Mouse (Mus musculus): Measurements from ENCODE around the gene Uqcc2. TPM values are rescaled to one million over a fixed set of nuclear protein-coding genes. Genes with fewer than 3 reads are reported as not detected.
A peak's percentile ranks its signal among the peaks of the same experiment; 100 is the strongest.

Gene Uqcc2
- total and polyA plus RNA-seq, 3 experiments: 126 to 240 (median 198) TPM

DNA sequence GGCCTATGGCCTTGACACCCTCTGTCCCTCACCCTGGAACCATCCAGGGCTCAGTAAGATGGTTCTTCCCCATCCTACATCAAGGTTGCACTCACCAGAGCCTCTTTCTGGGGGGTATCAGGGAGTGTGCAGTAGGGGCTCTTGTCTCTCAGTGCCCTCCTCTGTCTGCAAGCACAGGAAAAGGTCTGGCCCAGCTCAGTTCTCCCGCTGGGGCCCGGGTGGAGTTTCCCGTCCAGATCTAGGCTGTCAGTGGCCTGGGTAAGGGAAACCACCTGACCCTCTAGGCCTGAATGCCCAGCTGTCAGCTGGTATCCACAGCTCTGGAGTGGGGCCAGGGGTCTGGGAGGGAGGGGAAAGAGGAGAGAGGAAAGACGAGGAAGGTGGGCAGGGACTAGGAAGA, 33.8 kb upstream of the Uqcc2 start, which contains the start of gene Ip6k3:
Gene Ip6k3, minus strand, starts transcription at position 251 of the 400 bp plus-strand sequence.
- in situ Hi-C loops (cut with MboI; ENCODE audit: low pct_ligation_motif_present, low pct_unique_long_range_greater_than_20kb, low sequenced_read_pairs): loop anchor here (10.0 kb wide), 1 partner anchor 157 kb away; no protein-coding TSS in a partner anchor
- no peaks in the 10 kb centered on the region for H3K27me3 ChIP-seq (replicated peaks)
- peaks cover 13 to 31% of the 10 kb centered on the region in 2 experiments for H3K36me3 ChIP-seq (replicated peaks in 1 of 2; ENCODE audit: control insufficient read depth in 1 of 2, insufficient read depth in 1 of 2, low read length in 1 of 2)
- peaks cover 42% of the 10 kb centered on the region for H3K79me2 ChIP-seq (replicated peaks; ENCODE audit: control insufficient read depth, extremely low read depth, insufficient read depth, poor library complexity, severe bottlenecking)
- peak within 1 kb of the TSS; percentile 71 for H3K4me2 ChIP-seq (ENCODE audit: insufficient read depth, low read depth, poor library complexity, severe bottlenecking)
- TF ChIP-seq MXI1 (IDR thresholded peaks at IDR 0.05; ENCODE audit: low read depth, low read length): peak; percentile 35; the same call in 1 of the 2 replicates
- TF ChIP-seq MAZ (IDR thresholded peaks at IDR 0.05; ENCODE audit: low read depth, low read length): peak; percentile 86
- TF ChIP-seq USF1 (IDR thresholded peaks at IDR 0.05; ENCODE audit: low read depth, low read length): peak; percentile 40
- no peak for TF ChIP-seq MYC (IDR thresholded peaks at IDR 0.05; ENCODE audit: low read depth, low read length)
- TF ChIP-seq PAX5 (IDR thresholded peaks at IDR 0.05; ENCODE audit: low read length): no peak
- peak; percentile 77 for TF ChIP-seq IRF4 (IDR thresholded peaks at IDR 0.05; ENCODE audit: low read depth, low read length)
- TF ChIP-seq MAX (IDR thresholded peaks at IDR 0.05; ENCODE audit: low read length): peak; percentile 50; the same call in 1 of the 2 replicates
- no peak for TF ChIP-seq USF2 (conservative IDR thresholded peaks at IDR 0.05; ENCODE audit: low read depth, low read length)
- peak; percentile 68 for TF ChIP-seq CHD2 (IDR thresholded peaks at IDR 0.05; ENCODE audit: low read length)
- TF ChIP-seq MEF2A (IDR thresholded peaks at IDR 0.05; ENCODE audit: borderline replicate concordance, low read depth, low read length): peak; percentile 75
- peak; percentile 83 for TF ChIP-seq EP300 (IDR thresholded peaks at IDR 0.05; ENCODE audit: low read length)
- 0 out of 2 replicates have a peak, but pooled peaks have one; percentile 52 for TF ChIP-seq UBTF (IDR thresholded peaks at IDR 0.05; ENCODE audit: low read depth, low read length)
- 0 out of 2 replicates have a peak, but pooled peaks have one; percentile 5 for TF ChIP-seq TBP (conservative IDR thresholded peaks at IDR 0.05; ENCODE audit: low read depth, low read length)
- no peak for TF ChIP-seq KAT2A (IDR thresholded peaks at IDR 0.05; ENCODE audit: insufficient replicate concordance, low read length)
- no peak for TF ChIP-seq ZKSCAN1 (IDR thresholded peaks at IDR 0.05; ENCODE audit: borderline replicate concordance, low read depth, low read length)
- TF ChIP-seq E2F4 (IDR thresholded peaks at IDR 0.05; ENCODE audit: insufficient replicate concordance, low read depth, low read length): no peak
- TF ChIP-seq TCF12 (IDR thresholded peaks at IDR 0.05; ENCODE audit: low read depth, low read length): peak; percentile 93
- TF ChIP-seq CTCF (conservative IDR thresholded peaks at IDR 0.05 in 1 of 2, IDR thresholded peaks at IDR 0.05 in 1 of 2; ENCODE audit: low read depth in 2 of 2, low read length in 2 of 2): no peak
- TF ChIP-seq HCFC1 (IDR thresholded peaks at IDR 0.05; ENCODE audit: low read depth, low read length): no peak; the same call in none of the 2 replicates
- TF ChIP-seq ELF1 (IDR thresholded peaks at IDR 0.05; ENCODE audit: low read depth, low read length): peak; percentile 13; the same call in 1 of the 2 replicates
- TF ChIP-seq NELFE (IDR thresholded peaks at IDR 0.05; ENCODE audit: low read depth, low read length): peak; percentile 60
- TF ChIP-seq JUND (conservative IDR thresholded peaks at IDR 0.05; ENCODE audit: low read depth, low read length): no peak
- no peak for TF ChIP-seq RAD21 (IDR thresholded peaks at IDR 0.05; ENCODE audit: low read depth, low read length)
- no peak for TF ChIP-seq GABPA (IDR thresholded peaks at IDR 0.05; ENCODE audit: insufficient replicate concordance, low read depth, low read length)
- peak; percentile 55; the same call in 1 of the 2 replicates for TF ChIP-seq POLR2A (IDR thresholded peaks at IDR 0.05; ENCODE audit: low read depth, low read length)
- TF ChIP-seq POLR2AphosphoS2 (IDR thresholded peaks at IDR 0.05; ENCODE audit: low read depth, low read length): no peak
- TF ChIP-seq ZNF384 (IDR thresholded peaks at IDR 0.05; ENCODE audit: low read depth, low read length): no peak
- TF ChIP-seq SIN3A (IDR thresholded peaks at IDR 0.05; ENCODE audit: low read length): peak; percentile 71
- no peak for TF ChIP-seq CHD1 (IDR thresholded peaks at IDR 0.05; ENCODE audit: low read depth, low read length)
- TF ChIP-seq ETS1 (conservative IDR thresholded peaks at IDR 0.05; ENCODE audit: low read depth, low read length): peak; percentile 86
- TF ChIP-seq RCOR1 (conservative IDR thresholded peaks at IDR 0.05; ENCODE audit: low read depth, low read length): 0 out of 2 replicates have a peak, but pooled peaks have one; percentile 32
- 0 out of 2 replicates have a peak, but pooled peaks have one; percentile 24 for TF ChIP-seq MAFK (IDR thresholded peaks at IDR 0.05; ENCODE audit: insufficient replicate concordance, low read length)
- 0 out of 2 replicates have a peak, but pooled peaks have one; percentile 18 for TF ChIP-seq NRF1 (IDR thresholded peaks at IDR 0.05; ENCODE audit: low read depth, low read length)
- no peak for TF ChIP-seq ZC3H11A (IDR thresholded peaks at IDR 0.05; ENCODE audit: low read depth, low read length)
- no peak for TF ChIP-seq SMC3 (IDR thresholded peaks at IDR 0.05; ENCODE audit: low read depth, low read length)
- no peak for TF ChIP-seq JUN (IDR thresholded peaks at IDR 0.05; ENCODE audit: insufficient read depth, low read depth, low read length)
- peak; percentile 52 for TF ChIP-seq BHLHE40 (IDR thresholded peaks at IDR 0.05; ENCODE audit: low read depth, low read length)
- peak; percentile 66 for TF ChIP-seq ZMIZ1 (IDR thresholded peaks at IDR 0.05; ENCODE audit: low read depth, low read length)
- no peaks in the 10 kb centered on the region for H3K9me3 ChIP-seq (replicated peaks; ENCODE audit: low read length)
- dilution Hi-C loops (cut with MboI; ENCODE audit: extremely low pct_ligation_motif_present, extremely low pct_unique_long_range_greater_than_20kb, low sequenced_read_pairs): no loop called here
- peak within 1 kb of the TSS; percentile 55 to 77 (median 75) for H3K4me3 ChIP-seq (replicated peaks in 1 of 3; ENCODE audit: low read depth in 2 of 3, low read length in 2 of 3, poor library complexity in 1 of 3)
- peak within 1 kb of the TSS; percentile 94 for H3K27ac ChIP-seq (ENCODE audit: insufficient read depth, low read depth)
- peaks cover 52 to 82% of the 10 kb centered on the region in 2 experiments for H3K4me1 ChIP-seq (ENCODE audit: control insufficient read depth in 1 of 2, insufficient read depth in 2 of 2)
- DNase-seq (ENCODE audit: extremely low read depth): no peak
- H3K9ac ChIP-seq (ENCODE audit: insufficient read depth, low read depth): peak within 1 kb of the TSS; percentile 68

Data from CH12.LX (cell line).